In the genomic region with DNA sequence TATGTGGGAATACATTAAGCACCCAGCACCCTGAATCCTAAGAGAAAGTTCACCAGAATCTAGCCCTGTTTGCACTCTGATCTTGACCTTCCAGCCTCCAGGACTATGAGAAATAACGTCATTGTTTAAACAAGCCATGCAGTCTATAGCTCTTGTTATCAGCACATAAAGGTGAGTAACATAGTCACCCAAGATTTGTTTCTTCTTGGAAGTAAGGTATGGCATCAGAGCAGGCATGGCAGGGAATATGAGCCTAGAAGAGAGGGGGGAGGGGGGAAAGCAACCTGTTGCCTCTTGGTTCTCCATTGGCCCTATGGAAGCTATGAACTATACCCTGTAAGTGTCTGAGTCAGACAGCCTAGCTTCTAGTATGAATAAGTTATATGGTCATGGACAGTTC, we compare ENCODE assay signal across 24 mouse cellular contexts.
"Had no signal": no experiment of that assay in that cellular context is flagged by ENCODE, and none has a peak within 500 bp of the region (broad histone marks: within the 10 kb centered on the region; RNA-seq: fewer than 3 reads in every experiment).

No protein-coding gene starts in this region.

- H3K36me3 ChIP-seq: limb, embryonic 12.5 days; limb, embryonic 15.5 days had no signal

- H3K4me2 ChIP-seq: limb, embryonic 12.5 days; limb, embryonic 15.5 days; liver, embryonic 11.5 days; lung, embryonic 14.5 days; midbrain, embryonic 11.5 days had no signal

- H3K9me3 ChIP-seq: limb, embryonic 12.5 days; limb, embryonic 15.5 days had no signal

- H3K27me3 ChIP-seq: limb, embryonic 12.5 days; limb, embryonic 15.5 days had no signal

- ATAC-seq: hindbrain, embryonic 16.5 days had no signal

- DNase-seq: kidney, adult 18-20 months; kidney, adult 9 months; kidney, postnatal 14 days; kidney, postnatal 4 days; layer of hippocampus, postnatal 36 days; left cerebral cortex, postnatal 4 days; liver, postnatal 0 days; lung, embryonic 14.5 days; lung, postnatal 10 days; lung, postnatal 36 days; midbrain, embryonic 14.5 days; retina, postnatal 1 day; right cerebral cortex, postnatal 25 days; spleen, adult 18-20 months; thymus, adult 18-20 months; thymus, postnatal 14 days; thymus, postnatal 4 days had no signal

- H3K9ac ChIP-seq: limb, embryonic 12.5 days; limb, embryonic 15.5 days; liver, embryonic 14.5 days; liver, postnatal 0 days; lung, embryonic 14.5 days had no signal

- H3K4me1 ChIP-seq: limb, embryonic 15.5 days had no signal

- H3K27ac ChIP-seq: left cerebral cortex, adult 2 months; limb, embryonic 12.5 days; limb, embryonic 15.5 days; liver, embryonic 14.5 days had no signal

- H3K4me3 ChIP-seq: left cerebral cortex, adult 2 months; limb, embryonic 12.5 days; limb, embryonic 15.5 days had no signal
